Mouse (Mus musculus): ENCODE data around the gene Ttc39d. TPM values are rescaled to one million over a fixed set of nuclear protein-coding genes. Genes with fewer than 3 reads are reported as not detected.
"Not testable (repeated sequence)": the region's sequence is repeated elsewhere in the genome, so short reads cannot be mapped to it uniquely, and the experiment has no call there.

Gene Ttc39d
- polyA plus RNA-seq, 1 experiment, result not detected

DNA sequence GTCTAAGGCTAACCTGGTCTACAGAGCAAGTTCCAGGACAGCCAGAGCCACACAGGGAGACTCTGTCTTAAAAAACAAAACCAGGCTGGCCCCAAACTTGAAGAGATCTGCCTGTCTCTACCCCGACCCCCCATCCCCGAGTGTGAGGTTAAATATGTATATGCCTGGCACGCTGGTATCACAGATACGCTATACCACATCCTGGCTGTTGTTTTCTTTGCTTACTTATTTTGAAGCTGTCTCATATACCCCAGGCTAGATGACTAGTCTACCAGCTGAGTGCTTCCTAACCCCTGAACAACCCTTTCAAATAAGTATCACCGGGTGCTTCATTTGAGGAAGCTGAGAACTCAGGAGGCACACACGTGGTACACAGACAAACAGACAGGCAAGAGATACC lies 37.5 kb upstream of the Ttc39d start:
- TF ChIP-seq POLR2A (IDR thresholded peaks at IDR 0.05; ENCODE audit: borderline replicate concordance, low read depth, low read length), result no peak
- Histone ChIP-seq H3K4me1 (ENCODE audit: control insufficient read depth, insufficient read depth, low read length) (peaks cover 20% of the 10 kb centered on the region), H3K4me3 (ENCODE audit: insufficient read depth, low read length) (no peak overlapping the region), H3K27ac (ENCODE audit: insufficient read depth, low read depth, low read length) (no peak overlapping the region)

DNA sequence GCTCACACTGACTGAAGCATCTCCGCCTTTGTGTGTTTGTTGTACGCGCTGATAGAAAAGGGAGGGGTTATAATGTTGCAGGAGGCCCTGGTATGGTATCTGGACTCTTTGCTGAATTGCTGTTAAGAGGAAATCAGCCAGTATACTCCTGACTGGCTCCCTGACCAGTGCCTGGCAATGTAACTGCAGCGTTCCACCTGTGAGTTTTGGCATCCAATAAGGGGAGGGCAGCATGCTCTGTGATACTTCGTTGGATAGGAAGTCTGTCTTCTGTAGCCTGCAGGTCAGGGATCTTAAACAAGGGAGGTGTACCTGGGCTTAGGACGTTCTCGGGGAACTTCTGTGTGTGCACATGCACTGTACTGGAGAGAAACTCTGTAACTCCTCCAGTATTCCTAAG lies 36.3 kb upstream of the Ttc39d start:
- H3K4me3 ChIP-seq (ENCODE audit: insufficient read depth, low read length), result no peak overlapping the region
- H3K27ac ChIP-seq (ENCODE audit: insufficient read depth, low read depth, low read length), result no peak overlapping the region
- peaks cover 24% of the 10 kb centered on the region for H3K4me1 ChIP-seq (ENCODE audit: control insufficient read depth, insufficient read depth, low read length)
- TF ChIP-seq POLR2A (IDR thresholded peaks at IDR 0.05; ENCODE audit: borderline replicate concordance, low read depth, low read length), result no peak
- no peak for TF ChIP-seq CTCF (IDR thresholded peaks at IDR 0.05; ENCODE audit: low read depth, low read length)

DNA sequence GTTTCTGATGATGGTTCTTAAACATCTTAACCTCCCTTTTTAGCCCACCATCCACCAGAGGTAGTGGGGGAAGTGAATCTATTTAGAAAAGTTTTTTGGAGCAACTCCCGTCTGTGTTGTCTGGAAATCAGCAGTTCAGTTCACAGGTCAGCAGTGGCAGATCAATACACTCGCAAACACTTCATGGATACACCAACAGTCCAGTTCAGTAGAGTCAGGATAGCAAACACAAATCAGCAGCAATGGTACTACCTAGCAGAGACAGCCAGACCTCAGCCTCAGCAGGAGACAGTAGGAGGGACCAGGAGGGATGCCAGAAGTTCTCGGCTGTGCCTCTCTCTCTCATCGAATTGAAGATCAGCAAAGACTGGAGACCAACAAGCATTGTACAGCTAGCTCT lies 35.3 kb upstream of the Ttc39d start:
- Histone ChIP-seq H3K4me3 (ENCODE audit: insufficient read depth, low read length) (no peak overlapping the region), H3K4me1 (ENCODE audit: control insufficient read depth, insufficient read depth, low read length) (peaks cover 24% of the 10 kb centered on the region), H3K27ac (ENCODE audit: insufficient read depth, low read depth, low read length) (no peak overlapping the region)
- TF ChIP-seq CTCF (IDR thresholded peaks at IDR 0.05; ENCODE audit: low read depth, low read length), result no peak
- TF ChIP-seq POLR2A (IDR thresholded peaks at IDR 0.05; ENCODE audit: borderline replicate concordance, low read depth, low read length), result no peak

DNA sequence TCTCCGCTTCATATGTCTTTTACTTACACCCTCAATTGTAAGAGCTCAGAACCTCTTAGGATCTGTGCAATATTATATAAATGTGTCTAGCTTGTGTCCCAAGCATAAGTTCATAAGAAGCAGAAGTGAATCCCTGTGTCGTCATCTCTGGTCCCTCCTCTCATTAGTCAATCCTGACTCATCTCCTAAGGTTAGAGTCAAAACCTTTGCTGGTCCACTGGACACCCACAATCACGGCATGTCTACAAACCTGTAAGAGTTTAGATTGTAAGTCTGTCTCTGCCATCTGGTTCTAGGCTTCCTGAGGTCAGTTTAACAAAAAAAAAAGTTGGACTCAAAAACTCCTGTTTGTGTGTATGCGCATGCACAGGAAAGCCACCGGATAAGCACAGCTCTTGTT lies 34.5 kb upstream of the Ttc39d start:
- TF ChIP-seq CTCF (IDR thresholded peaks at IDR 0.05; ENCODE audit: low read depth, low read length) (no peak), POLR2A (IDR thresholded peaks at IDR 0.05; ENCODE audit: borderline replicate concordance, low read depth, low read length) (no peak)

DNA sequence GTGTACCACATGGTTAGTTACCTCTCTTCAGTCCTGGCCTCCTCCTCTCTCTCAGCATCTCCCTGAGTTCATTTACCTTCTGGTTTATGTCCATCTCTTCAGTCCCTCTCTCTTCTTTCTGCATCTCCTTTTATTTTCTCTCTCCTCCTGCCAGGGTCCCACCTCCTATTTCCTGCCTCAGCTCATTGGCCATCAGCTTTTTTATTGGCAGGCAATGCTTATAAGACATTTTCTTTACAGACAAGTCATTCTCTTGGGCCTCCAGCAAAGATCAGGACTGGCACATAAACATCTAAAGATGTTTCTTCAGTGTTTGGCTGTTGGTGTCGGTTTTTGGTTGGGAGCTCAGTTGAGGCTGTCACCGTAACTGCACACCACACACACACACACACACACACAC lies 33.6 kb upstream of the Ttc39d start:
- no peak overlapping the region for H3K4me3 ChIP-seq (ENCODE audit: insufficient read depth, low read length)
- peaks cover 24% of the 10 kb centered on the region for H3K4me1 ChIP-seq (ENCODE audit: control insufficient read depth, insufficient read depth, low read length)
- TF ChIP-seq POLR2A (IDR thresholded peaks at IDR 0.05; ENCODE audit: borderline replicate concordance, low read depth, low read length), result no peak
- TF ChIP-seq CTCF (IDR thresholded peaks at IDR 0.05; ENCODE audit: low read depth, low read length), result no peak
- no peak overlapping the region for H3K27ac ChIP-seq (ENCODE audit: insufficient read depth, low read depth, low read length)

More for the DNA sequence above, 34.5 kb upstream of the Ttc39d start:
- peak overlapping the region; percentile 69 for H3K27ac ChIP-seq (ENCODE audit: insufficient read depth, low read depth, low read length)
- peaks cover 24% of the 10 kb centered on the region for H3K4me1 ChIP-seq (ENCODE audit: control insufficient read depth, insufficient read depth, low read length)
- no peak overlapping the region for H3K4me3 ChIP-seq (ENCODE audit: insufficient read depth, low read length)

DNA sequence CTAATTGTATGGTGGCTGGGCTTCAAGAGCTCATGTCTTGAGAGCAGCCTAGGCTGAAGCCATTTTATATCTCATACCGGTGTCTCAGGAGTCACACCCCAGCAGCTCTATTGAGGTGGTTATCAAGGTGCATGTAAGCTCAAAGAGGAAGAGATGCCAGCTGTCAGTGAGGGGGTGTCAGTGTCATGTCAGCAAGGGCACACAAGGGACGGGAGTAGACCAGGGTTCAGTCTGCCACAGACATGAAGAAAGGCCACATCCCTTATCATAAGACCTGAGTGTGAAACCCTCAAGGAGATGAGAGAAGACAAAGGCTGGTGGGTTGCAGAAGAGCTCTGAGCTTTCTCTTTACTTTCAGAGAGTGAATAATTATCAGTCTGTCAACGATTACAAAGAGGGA lies 33.1 kb upstream of the Ttc39d start:
- TF ChIP-seq POLR2A (IDR thresholded peaks at IDR 0.05; ENCODE audit: borderline replicate concordance, low read depth, low read length) (no peak), CTCF (IDR thresholded peaks at IDR 0.05; ENCODE audit: low read depth, low read length) (no peak)
- no peak overlapping the region for H3K4me3 ChIP-seq (ENCODE audit: insufficient read depth, low read length)
- no peak overlapping the region for H3K27ac ChIP-seq (ENCODE audit: insufficient read depth, low read depth, low read length)
- H3K4me1 ChIP-seq (ENCODE audit: control insufficient read depth, insufficient read depth, low read length), result peaks cover 24% of the 10 kb centered on the region

DNA sequence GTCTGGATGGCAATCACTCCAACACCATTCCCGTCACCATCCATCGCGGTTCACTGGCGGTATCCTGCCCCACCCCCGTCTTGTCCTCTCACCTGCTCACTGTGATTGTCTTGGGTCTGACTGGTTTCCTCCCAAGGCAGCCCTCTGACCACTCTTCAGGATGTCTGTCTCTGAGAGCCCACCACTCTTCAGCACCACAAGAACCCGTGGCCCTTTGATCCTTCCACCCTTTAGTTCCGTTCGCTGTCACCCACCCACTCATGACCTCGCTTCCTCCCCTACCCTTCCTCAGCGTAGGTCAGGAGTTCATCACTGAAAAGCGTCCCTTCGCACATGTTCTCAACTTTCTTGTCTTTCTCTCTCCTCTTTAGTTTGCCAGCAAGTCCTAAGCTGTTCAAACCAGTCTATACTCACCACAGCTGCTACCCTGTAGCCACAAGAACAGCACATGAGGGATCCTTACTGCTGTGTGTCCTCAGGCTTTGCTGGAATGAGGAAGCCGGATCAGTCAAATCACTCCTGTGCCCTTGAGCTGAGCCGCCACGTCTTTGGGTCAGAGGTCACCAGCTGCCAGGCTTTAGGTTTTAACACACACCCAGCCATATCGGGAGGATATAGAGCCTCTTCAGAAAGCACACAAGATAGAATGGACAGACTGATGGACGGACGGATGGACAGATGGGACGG lies 32.4 kb upstream of the Ttc39d start:
- Histone ChIP-seq H3K4me3 (ENCODE audit: insufficient read depth, low read length) (no peak overlapping the region), H3K4me1 (ENCODE audit: control insufficient read depth, insufficient read depth, low read length) (peaks cover 24% of the 10 kb centered on the region), H3K27ac (ENCODE audit: insufficient read depth, low read depth, low read length) (no peak overlapping the region)
- TF ChIP-seq POLR2A (IDR thresholded peaks at IDR 0.05; ENCODE audit: borderline replicate concordance, low read depth, low read length) (no peak), CTCF (IDR thresholded peaks at IDR 0.05; ENCODE audit: low read depth, low read length) (no peak)

DNA sequence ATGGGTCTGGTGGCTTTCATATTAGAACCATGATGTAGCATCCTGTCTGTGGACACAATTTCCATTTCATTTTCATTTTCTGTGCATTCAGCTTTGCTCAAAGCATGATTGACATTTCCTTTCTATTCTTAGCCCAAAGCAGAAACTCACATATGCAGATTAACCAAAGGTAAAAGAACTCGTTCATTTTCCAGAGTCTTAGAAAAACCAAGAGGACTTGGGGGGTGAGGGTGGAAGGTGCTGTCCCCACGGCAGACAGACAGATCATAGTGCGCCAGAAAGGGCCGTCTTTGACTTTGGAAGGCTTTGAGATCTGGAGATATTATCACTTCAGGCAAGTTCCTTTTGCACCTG lies 31.9 kb upstream of the Ttc39d start:
- Histone ChIP-seq H3K27ac (ENCODE audit: insufficient read depth, low read depth, low read length) (no peak overlapping the region), H3K4me3 (ENCODE audit: insufficient read depth, low read length) (no peak overlapping the region), H3K4me1 (ENCODE audit: control insufficient read depth, insufficient read depth, low read length) (peaks cover 24% of the 10 kb centered on the region)
- TF ChIP-seq CTCF (IDR thresholded peaks at IDR 0.05; ENCODE audit: low read depth, low read length) (no peak), POLR2A (IDR thresholded peaks at IDR 0.05; ENCODE audit: borderline replicate concordance, low read depth, low read length) (no peak)

DNA sequence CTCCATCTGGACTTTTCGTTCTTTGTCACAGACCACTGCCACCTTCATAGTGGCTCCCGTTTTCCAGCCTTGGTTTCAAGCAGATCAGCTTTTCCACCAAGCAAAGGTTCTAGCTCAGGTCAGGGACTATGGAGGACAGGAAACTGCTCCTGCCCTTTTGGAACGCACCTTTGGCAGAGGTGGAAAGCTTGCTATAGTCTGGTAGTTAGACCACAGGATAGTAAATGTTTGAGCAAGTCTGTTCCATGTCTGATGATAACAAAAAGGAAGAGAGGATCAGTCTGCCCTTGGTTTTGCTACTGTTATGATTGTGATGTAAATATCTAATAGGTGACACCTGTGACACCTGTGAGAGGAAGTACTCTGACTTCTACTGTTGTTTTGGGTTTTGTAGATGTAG lies 31.3 kb upstream of the Ttc39d start:
- H3K27ac ChIP-seq (ENCODE audit: insufficient read depth, low read depth, low read length), result no peak overlapping the region
- no peak overlapping the region for H3K4me3 ChIP-seq (ENCODE audit: insufficient read depth, low read length)
- H3K4me1 ChIP-seq (ENCODE audit: control insufficient read depth, insufficient read depth, low read length), result peaks cover 24% of the 10 kb centered on the region
- TF ChIP-seq CTCF (IDR thresholded peaks at IDR 0.05; ENCODE audit: low read depth, low read length), result no peak
- TF ChIP-seq POLR2A (IDR thresholded peaks at IDR 0.05; ENCODE audit: borderline replicate concordance, low read depth, low read length), result no peak

DNA sequence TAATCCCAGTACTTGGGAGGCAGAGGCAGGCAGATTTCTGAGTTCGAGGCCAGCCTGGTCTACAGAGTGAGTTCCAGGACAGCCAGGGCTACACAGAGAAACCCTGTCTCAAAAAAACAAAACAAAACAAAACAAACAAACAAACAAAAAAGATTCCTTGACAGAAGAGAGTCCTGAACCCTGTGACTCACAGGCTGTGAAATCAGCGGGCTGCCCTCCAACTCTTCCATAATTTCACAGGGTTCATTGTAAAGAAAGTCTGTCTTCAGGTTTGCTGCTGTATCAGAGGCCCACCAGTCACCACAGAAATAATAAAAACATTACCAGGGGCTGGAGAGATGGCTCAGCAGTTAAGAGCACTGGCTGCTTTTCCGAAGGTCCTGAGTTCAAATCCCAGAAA lies 28.4 kb upstream of the Ttc39d start:
- H3K4me3 ChIP-seq (ENCODE audit: insufficient read depth, low read length); H3K4me1 ChIP-seq (ENCODE audit: control insufficient read depth, insufficient read depth, low read length); H3K27ac ChIP-seq (ENCODE audit: insufficient read depth, low read depth, low read length): not testable (repeated sequence)

DNA sequence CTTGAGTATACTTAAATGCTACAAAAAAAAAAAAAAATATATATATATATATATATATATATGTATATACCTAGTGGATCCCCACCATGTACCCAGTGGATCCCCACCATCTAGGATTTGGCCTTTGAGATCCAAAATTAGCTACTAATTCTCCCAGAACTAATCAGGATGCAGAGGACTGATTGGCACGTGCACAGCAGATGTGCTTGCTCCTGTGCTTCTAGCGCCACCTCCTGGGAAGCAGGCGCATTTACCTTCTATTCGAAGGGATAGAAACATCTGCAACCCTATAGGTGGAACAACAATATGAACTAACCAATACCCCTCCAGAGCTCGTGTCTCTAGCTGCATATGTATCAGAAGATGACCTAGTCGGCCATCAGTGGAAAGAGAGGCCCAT lies 27.3 kb upstream of the Ttc39d start:
- Histone ChIP-seq H3K4me1 (ENCODE audit: control insufficient read depth, insufficient read depth, low read length) (peaks cover 4% of the 10 kb centered on the region), H3K4me3 (ENCODE audit: insufficient read depth, low read length) (no peak overlapping the region), H3K27ac (ENCODE audit: insufficient read depth, low read depth, low read length) (no peak overlapping the region)
- TF ChIP-seq POLR2A (IDR thresholded peaks at IDR 0.05; ENCODE audit: borderline replicate concordance, low read depth, low read length) (no peak), CTCF (IDR thresholded peaks at IDR 0.05; ENCODE audit: low read depth, low read length) (peak; percentile 81)
